Mouse (Mus musculus) urinary bladder, postnatal 10 days (tissue): ENCODE data around the gene Bmpr1a.
"Not testable (repeated sequence)": the region's sequence is repeated elsewhere in the genome, so short reads cannot be mapped to it uniquely, and the experiment has no call there.

Experiments used
- DNase-seq: peaks from one replicate; pipeline ENCODE4 v3.0.0; 2022; ENCODE audit warnings: low spot score

Gene Bmpr1a

DNA sequence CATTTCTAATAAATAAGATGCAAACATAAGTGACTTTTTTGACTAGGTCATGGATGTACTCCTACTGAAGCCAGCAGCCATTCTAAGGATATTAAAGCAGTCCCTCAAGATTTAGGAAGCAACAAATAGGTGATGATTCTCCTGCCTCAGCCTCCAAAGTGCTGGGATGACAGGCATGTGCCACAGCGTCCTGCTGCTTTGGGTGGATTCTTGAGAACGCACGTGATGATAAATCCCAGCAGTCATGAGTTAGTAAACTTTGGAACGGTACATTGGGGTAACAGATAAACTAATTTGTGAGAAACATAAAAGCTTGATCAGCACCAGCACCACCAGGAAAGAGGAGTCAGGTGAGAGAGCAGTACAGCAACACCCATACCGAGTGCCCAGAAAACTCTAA is 52.7 kb downstream of the Bmpr1a start:
- DNase-seq: no peak

DNA sequence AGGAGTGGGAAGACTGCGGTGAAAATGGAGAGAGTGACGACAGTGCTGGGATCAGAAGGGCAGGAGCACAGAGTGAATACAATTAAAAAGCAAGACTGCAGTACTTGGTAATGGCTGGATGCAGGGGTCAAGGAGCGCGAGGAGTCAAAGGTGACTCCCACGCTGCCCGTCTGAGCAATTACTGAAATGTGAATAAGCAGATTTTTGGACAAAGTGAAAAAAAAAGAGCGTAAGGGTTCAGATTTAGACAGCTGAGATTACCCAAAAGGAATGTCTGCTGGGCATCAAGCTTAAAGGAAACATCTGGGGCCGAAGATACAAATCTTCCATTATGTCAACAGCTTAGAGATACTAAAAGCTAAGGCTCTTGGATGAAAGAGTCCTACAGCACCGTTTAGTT is 53.3 kb downstream of the Bmpr1a start:
- DNase-seq: no peak

DNA sequence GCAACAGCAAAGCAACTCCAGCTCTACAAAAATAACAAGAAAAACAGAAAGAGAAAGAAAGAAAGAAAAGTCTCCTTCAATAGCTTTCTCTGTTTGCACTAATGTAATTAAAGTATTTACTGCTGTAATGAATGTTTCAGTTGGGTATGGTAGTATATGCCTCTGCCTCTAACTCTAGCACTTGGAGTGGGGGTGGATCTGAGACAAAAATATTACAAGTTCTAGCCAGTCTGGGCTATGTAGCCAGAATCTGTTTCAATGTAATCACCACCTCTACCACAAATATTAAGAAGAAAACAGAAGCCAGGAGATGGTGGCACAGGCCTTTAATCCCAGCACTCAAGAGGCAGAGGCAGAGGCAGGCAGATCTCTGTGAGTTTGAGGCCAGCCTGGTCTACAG is 54.7 kb downstream of the Bmpr1a start:
- no peak for DNase-seq

DNA sequence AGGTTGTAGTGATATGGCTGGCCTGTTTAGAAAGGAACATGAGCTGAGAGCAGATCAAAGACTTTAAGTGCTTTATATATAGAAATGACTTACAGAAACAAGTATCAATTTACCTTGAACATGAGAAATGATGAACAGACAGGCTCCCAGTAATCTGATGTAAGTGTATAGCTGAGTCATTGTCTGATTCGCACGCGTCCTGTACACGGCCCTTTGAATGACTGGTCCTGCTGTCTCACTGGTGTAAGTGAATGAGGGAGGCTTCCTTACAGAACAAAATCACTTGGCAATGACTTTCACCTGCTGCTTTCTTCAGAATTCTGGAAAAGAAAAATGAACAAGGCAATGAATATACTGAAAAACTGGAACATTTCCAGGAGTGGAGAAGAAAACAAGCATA is 55.5 kb downstream of the Bmpr1a start:
- DNase-seq: no peak

DNA sequence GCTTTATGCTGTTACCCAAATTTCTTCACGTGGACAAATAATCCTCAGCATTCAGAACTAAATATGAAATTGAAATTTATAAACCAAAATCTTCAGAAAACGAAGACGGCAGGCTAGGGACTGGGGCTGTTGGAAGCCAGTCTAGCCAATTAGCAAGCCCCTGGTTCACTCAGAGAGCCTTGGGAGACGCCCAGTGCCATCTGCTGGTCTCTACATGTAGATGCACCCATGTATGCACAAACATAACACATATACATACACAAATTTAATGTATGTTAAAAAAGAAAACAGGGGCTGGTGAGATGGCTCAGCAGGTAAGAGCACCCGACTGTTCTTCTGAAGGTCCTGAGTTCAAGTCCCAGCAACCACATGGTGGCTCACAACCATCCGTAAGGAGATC is 56.5 kb downstream of the Bmpr1a start:
- no peak for DNase-seq

DNA sequence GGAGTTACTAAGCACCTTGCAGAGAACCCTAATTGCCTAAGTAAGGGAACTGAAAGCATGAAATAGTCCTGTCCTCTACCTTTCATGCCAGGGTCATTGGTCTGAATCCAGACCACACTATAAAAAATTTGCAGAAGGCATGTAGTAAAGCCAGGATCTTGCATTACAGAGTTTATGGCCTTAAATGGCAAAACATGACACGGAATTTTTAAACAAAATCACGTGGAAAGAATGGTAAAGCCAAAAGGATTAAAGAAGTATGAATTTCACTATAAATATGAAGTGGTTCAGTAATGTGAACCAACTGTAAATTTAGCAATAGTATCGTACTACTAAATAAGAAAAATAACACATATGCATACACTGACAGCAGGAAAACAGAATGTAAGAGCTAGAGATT is 57.8 kb downstream of the Bmpr1a start:
- DNase-seq: no peak

DNA sequence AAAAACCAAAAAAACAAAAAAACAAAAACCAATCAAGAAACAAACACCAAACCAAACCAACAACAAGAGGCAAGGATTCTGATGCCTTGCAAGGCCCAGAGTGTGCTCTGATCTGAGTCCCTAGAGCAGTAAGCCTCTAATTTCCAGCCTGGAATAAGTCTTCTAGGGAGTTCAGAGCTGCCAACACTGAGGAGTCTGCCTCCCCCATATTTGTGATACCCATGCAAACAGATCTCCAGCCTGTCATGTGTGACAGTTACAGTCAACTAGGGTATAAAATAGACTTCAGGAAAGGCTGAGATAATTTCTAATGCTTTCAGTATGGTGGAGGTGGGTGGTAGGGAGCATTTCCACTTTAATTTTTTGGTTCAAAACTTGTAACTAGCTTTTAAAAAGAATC is 58.2 kb downstream of the Bmpr1a start:
- no peak for DNase-seq

DNA sequence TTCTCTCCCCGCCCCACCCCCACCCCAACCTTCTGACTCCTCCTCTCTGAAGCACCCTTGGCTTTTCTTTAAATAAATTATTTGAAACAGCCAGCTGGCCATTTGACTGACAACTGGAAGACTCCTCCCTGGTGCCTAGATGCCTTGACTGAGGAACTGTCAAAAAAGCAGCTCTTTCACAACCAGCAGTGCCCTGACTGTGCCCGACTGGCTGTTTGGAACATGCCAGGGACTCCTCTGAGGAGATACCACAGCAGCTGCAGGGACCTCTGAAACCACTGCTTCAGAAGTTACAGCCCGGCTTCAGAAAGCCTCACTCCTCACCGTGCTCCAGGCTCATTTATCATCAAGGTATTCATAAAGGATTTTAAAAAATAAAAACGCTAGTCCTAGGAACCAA is 58.8 kb downstream of the Bmpr1a start:
- no peak for DNase-seq

DNA sequence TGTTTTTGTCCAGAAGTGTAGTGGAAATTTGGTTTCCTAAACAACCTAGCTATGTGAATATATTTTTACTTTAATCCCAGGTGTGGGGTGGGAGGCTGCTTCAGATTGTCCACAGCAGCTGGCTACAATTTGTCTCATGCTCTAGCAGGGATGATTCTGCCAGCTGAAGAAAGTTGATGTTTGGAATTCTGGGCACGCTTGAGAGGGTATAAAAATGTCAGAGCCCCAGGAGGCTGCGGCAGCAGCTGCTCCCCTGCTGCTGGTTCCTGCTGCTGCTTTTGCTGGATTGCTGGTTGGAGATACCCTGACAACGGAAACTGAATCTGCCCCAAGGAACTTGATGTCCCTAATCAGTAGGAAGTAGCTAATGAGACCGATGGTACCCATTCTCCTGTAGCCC is 60.6 kb downstream of the Bmpr1a start:
- DNase-seq: no peak

DNA sequence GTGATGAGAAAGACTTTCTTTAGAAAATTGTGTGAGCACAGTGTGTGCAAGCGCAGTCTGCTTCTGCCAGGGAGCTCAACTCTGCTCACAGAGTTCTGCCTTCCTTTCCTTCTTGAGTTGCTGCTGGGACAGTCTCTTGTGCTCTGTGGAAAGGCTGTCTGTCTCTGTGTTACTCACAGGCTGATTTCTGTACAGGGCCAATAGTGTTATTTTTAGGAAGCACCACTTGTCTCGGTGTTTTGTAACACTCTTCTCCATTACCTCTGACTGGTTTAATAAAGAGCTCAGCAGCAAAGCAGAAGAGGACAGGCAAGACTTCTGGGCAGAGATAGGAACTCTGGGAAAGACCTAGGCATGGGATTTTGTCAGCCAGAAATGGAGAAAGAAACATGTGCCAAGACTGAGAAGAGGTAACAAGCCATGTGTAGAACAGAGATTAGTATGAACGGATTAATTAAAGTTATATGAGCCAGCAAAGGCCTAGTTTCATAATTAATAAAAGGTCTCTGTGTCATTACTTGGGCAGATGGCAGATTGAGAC is 62.5 kb downstream of the Bmpr1a start:
- DNase-seq: no peak

DNA sequence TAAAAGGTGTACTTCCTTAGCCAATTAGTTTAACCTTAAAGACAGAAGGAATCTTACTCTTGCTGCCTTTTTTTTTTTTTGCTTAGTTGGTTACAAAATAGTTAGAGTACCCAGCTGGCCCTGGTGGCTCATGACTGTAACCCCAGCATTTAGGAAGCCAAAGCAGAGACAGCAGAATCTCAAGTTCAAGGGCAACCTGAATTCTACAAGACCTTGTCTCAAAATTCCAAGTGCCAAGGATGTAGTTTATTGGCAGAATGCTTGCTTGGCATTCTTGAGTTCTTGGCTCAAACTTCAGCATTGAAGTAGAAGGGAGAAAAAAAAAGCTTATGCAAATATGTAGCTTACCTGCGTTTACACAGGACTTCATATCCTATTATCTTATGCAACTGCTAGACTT is 74.1 kb downstream of the Bmpr1a start:
- no peak for DNase-seq

DNA sequence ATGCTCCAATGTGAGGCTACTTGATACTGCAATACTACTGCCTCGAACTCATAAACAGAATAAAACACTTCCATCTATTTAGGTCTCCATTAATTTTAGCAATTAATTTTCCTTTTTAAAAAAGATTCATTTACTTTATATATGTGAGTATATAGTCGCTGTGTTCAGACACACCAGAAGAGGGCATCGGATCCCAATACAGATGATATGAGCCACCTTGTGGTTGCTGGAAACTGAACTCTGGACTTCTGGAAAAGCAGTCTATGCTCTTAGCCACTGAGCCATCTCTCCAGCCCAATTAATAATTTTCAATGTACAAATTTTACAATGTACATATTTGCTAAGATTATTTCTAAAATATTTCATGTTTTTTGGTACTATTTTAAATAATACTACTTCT is 74.9 kb downstream of the Bmpr1a start:
- no peak for DNase-seq

DNA sequence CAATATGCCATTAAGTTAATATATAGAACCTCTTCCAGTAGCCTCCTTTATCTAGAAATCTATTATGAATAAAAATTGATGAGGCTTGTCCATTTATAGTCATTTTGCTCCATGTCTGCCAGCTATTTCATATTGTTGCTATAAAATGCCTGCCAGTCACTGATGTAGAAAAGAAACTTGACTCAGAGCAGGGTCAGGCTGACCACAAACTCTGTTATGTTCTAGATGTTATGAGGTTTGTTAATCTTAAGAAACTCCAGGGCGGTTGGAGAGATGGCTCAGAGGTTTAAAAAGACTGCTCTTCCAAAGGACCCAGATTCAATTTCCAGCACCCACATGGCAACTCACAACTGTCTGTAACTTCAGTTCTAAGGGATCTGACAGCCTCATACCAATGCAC is 82.1 kb downstream of the Bmpr1a start:
- DNase-seq: no peak

DNA sequence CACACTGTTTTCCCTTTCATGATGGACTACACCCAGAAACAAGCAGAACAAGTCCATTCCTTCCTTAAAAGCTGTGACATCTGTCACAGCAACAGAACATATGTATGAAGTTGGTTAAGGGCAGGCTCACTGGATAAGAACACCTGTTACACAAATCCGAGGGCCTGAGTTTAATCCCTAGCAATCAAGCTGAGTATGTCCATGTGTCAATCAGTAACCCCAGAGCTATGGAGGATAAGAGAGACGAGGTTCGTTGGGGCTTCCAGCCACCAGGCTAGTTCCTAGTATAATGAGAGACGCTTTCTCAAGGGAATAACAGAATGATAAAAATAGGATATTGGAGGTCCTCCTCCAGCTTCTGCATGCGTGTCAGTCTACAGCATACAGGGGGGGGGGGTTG is 85.6 kb downstream of the Bmpr1a start:
- DNase-seq: no peak

DNA sequence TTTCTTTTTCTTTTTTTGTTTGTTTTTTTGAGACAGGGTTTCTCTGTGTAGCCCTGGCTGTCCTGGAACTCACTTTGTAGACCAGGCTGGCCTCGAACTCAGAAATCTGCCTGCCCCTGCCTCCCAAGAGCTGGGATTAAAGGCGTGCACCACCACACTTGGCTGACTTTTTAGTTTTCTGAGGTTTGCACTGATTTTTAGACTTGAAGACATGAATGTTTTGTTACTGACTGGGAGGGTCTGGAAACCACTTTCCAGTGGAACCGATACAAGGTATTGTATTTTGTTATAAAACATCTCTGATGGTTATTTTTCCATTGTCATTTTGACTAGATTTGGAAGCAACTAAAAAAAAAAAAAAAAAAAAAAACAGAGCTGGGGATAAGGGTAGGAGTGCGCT is 86.2 kb downstream of the Bmpr1a start:
- not testable (repeated sequence) for DNase-seq

DNA sequence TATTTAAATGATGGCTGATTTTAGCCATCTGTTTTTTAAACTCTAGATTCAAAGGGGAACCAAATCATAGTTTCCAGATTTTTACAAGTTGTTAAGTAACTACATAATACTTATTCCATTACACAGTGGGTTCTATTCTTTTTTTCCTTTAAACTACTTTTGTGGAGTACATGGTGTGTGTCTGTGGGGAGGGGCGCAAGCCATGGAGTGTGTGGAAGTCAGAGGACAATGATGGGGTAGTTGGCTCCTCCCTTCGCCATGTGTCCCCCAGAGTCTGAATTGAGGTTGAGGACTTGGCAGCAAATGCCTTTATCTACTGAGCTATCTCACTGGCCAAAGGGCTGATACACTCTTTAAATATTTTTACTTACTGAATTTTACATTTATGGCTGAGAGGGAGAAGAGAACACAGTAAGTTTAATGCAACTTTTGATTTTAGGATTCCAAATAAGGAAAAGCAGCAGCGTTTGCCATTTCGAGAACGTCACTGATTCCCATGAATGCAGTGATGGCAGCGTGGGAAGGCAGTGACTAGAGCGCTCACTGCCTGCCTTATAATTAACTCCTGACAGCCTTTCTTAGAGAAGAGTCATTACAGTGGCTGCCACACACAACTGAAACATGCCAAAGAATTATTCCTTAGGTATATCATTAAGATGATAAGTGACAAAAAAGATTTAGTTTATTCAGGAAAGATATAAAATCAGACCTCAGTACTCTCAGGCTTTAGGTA is 90.8 kb downstream of the Bmpr1a start:
- DNase-seq: no peak

DNA sequence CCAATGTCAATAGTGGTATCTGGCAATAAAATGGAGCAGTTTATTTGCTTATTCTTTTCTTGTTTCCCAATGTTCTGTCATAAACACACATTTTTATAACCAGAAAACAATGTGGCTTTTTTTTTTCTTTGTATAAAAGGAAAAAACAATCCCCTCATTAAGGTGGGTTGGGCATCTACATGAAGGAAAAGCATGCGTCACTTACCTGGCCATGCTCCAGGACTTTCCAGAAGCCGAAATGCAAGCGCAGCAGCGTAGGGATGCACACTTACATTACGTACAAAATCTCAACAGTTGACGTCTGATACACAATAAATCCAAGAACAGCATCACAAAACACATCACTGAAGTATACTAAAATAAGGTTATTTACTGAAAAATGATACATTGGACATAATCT is 92.4 kb downstream of the Bmpr1a start:
- DNase-seq: no peak

DNA sequence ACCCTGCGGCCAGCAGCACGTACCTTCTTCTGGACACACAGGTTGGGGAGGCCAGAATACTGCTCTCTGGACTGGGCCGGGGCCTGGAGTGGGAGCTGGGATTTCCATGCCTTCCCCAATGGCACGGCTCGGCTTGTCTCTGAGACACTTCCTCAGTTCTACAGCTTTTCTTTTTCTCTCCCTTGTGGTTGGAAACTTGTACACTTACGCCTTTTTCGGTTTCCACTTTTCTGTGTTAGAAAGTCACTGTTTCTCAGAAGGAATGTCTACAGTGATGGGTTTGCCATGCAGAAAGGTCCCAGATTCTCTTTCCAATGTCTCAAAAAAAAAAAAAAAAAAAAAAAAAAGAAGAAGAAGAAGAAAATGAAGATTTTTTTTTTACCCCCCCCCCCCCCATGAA is 99.7 kb downstream of the Bmpr1a start:
- DNase-seq: no peak

DNA sequence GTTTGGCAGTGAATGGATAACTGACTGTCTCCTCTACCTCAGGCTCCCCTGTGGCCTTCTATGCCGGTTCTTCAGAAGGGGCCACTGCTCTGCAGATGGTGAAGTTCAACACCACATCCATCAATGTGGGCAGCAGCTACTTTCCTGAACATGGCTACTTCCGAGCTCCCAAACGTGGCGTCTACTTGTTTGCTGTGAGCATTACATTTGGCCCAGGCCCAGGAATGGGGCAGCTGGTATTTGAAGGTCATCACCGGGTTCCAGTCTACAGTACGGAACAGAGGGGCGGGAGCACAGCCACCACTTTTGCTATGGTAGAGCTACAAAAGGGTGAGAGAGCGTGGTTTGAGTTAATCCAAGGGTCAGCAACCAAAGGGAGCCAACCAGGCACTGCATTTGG is 100.3 kb downstream of the Bmpr1a start:
- DNase-seq: no peak

DNA sequence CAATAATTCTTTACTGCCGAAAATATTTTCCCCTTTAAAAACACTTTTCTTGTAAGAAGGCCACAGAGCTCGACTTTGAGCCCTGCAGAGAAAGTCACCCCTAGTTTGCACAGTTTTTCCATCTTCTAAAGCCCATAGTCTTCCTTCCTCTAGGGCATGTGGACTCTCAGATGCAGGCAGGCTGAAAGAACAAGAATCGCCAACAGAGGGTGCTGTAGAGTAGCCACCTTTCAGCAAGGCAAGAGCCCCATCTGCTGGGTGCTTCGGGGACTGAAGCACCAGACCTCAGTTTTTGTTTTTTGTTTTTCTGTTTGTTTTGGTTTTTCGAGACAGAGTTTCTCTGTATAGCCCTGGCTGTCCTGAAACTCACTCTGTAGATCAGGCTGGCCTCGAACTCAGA is 102.0 kb downstream of the Bmpr1a start:
- DNase-seq: no peak

DNA sequence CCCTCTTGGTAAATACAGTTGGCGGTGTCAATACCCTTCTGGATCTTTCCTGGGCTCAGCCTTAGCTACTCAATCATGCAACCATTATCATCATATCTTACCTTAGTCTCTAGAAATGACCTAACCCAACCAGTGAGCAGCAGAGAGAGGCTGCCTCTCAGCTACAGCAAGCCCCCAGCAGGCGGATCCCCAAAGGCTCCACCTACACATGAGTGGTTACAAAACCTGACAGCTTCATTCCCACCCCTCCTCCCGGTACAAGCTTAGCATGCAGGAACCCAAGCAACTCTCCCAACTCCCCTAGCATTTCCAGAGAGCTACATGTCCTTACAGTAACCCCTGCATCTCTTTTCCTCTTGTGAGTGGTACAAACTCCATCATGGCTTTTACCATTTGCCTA is 103.1 kb downstream of the Bmpr1a start:
- no peak for DNase-seq

DNA sequence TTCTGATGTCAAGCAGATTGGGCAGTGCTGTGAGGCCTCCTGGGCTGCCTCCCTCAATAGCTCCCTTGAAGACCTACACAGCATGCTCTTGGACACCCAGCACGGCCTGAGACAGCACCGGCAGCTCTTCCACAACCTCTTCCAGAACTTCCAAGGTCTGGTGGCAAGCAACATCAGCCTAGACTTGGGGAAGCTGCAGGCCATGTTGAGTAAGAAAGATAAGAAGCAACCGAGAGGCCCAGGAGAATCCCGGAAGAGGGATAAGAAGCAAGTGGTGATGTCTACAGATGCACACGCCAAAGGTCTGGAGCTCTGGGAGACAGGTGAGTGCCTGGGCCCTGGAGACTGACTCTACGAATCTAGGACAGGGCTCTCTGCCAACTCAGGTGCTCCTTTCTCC is 103.8 kb downstream of the Bmpr1a start:
- DNase-seq: no peak

DNA sequence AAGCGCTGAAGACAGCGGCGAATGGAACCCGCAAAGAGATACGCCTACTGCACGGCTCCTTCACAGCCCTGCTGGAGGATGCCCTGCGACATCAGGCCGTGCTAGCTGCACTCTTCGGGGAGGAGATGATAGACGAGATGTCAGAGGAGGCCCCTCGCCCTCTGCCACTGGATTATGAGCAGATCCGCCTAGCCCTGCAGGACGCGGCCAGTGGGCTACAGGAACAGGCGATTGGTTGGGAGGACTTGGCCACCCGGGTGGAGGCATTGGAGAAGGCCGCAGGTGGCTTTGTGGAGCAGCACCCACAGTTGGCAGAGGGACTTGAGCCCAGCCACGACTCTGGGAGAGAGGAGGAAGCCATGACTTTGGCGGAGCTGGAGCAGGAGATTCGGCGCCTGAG is 104.2 kb downstream of the Bmpr1a start:
- DNase-seq: no peak

DNA sequence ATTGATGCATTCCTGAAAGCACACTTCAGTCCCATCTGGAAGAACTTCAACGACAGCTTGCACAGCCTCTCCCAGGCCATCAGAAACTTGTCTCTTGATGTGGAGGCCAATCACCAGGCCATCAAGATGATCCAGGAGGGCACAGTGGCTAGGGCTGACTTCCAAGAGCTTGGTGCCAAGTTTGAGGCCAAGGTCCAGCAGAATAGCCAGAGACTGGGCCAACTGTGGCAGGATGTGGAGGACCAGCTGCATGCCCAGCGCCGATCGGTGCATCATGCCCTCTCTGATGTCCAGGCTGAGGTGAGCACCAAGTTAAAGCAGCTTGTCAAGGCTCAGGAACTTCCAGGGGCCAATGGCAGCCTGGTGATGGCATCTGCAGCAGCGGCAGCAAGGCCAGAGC is 105.3 kb downstream of the Bmpr1a start:
- no peak for DNase-seq

DNA sequence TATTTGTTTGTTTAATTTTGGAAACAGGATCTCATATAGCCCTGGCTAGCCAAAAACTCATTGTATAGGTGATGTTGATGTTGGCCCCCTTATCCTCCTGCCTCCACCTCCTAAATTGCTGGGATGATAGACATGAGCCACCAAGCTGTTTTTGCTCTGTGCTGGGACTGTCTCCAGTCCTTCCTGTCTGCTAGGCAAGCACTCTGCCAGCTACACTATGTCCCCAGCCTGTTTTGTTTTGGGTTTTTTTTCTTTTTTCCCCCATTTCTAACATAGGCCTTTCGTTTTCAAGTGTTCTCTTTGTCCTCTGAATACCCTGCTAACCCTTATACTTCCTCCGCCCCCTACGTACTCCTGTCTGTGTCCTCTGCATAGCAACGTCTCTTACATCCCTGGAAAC is 109.8 kb downstream of the Bmpr1a start:
- DNase-seq: no peak
